Mouse (Mus musculus) frontal cortex, postnatal 25 days (tissue): ENCODE measurements at regions not wholly inside any gene's neighbourhood (a gene's known extent, or its start where the extent isn't known, plus 50 kb on each side); places are given as distances from the start of the nearest gene placed in this dataset.

Experiments used
- DNase-seq, 2 experiments: peaks; one replicate each; pipeline ENCODE4 v3.0.0; 2022; ENCODE audit warnings: low spot score in 2 of 2

DNA sequence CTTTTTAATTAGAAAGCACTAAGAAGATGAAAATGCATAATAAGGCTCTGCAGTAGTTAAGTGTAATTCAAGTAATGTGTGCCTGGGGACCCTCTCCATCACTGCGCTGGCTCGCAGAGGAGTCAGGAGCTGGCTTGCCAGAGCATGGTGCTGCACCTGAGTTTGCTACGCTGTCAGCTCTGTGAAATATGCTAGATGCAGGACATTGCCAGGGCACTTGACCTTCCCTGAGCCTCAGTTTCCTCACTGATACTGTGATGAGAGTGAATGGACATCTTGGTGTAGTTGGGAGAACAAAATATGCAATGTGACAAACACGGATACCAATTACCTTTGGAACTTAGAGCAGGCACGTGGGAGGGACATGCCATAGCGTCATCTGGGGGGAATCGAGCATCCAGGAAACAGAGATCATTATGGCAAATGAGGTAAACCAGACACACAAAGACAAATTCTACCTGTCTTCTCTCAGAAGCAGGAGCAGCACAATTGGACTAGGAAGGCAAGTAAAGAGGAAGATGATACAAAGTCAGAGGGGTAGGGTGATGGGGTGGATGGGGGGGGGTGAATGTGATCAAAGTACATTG, 133.6 kb upstream of the Slco3a1 start:
- no peak for DNase-seq

DNA sequence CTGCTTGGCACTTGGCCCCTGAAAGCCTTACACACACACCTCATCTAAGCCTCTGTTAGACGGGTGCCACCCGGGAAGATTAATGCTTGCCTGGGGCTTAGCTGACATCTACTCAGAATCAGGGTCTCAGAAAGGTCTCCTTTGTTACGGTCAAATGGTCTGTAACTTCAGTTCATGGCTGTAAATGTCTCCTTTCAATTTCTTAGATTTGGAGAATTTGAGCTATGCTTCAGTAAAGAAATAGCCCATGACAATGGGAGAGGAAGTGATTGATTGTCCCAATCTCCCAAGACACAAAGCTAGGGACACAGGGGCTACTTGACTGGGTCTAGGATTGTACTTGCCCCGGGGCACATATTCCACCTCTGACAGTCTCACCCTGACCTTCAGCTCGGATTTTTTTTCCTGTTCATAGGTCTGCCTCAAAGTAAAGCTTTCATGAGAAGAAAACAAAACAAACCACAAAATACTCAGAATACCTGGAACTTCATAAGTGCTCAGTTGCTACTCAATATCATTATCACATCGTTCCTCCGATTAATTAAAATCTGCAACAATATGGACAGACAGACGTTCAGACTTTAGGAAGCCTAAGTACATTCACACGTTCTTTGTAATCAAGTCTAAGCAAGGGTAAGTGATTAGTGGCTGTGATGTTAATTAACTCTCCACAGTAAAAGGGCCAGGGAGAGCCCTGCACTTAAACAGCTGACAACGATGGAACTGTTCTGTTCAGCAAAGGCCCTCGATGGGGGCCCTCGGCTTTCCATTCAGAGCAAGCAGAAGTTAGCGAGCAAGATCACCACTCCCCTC, 132.9 kb upstream of the Slco3a1 start:
- no peak for DNase-seq

DNA sequence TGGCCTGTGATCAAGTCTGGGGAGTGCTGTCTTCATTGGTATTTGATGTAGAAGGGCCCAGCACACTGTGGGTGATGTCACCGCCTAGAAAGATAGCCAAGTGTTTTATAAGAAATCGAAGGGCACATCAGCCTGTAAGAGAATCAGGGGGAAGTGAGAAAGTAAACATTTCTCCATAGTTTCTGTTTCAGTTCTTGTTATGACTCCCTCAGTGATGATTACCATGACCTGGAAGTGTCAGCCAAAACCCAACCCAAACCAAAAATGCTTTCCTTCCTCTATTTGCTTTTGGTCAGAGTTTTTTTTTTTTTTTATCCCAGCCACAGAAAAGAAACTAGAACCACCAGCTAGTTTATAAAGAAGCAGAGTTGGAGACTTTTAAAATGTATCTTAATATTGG, 129.4 kb upstream of the Slco3a1 start:
- no peak for DNase-seq

- DNase-seq: no peak
Measured at GRCm38 (mm10) chr7:74673626-74674295, 119.2 kb upstream of the Slco3a1 start.

GRCm38 (mm10) chr7:74669110-74669509, 114.5 kb upstream of the Slco3a1 start:
- no peak for DNase-seq

DNA sequence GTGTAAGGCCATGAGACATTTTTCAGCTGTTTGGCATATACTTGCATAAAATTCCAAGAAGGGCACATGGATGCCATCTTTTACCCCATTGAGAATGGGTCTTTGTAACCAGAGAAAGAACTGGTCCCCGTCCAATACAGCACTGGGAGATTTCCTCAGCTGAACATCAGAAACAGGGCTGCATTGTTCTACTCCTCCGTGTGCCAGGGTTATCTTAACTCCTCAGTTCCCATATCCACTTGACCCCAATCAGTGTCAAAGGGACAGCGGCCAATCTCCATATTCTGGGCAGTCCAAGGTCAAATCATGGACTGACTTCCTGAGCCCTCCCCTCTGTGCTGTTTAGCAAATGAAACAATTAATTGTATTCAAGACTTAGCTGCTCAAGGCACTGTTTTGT, 112.5 kb upstream of the Slco3a1 start:
- DNase-seq: no peak

- DNase-seq: no peak
Measured at GRCm38 (mm10) chr7:74663820-74664219, 109.2 kb upstream of the Slco3a1 start.

DNA sequence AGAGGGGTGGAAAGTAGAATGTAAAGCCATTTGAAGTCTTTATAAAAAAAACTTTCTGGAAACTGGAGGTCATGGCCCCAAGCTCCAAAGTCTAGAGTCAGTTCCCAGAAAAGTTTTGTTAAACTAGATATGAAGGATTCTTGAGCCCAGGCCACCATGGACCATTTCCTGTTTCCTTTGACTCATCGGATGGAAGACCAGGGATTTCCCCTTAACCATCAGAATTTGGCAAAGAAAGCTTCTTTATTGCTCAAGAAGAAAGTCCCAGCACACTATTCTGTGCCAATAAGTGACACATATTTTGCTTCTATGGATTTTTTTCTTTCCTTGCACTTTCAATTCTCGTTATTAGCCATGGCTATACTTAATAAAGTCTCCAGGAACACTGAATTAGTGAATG, 92.7 kb upstream of the Slco3a1 start:
- DNase-seq: no peak

GRCm38 (mm10) chr7:74640171-74640570, 85.6 kb upstream of the Slco3a1 start:
- no peak for DNase-seq

DNA sequence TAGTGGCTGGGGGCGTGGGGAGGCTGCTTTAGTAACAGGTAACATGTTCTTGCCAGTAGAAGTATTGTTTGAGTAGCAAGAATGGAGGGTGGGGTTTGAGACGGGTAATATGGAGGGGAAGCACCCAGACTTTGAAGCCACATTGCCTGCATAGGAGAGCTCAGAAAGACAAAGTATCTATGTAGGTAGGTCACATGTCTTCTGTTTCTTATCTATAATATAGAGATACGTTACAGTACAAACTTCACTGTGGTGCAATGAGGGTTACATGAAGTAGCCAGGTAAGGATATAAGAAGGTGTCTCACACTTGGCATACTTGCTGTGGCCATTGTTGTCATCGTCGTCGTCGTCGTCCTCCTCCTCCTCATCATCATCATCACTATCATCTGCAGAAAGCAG, 77.6 kb upstream of the Slco3a1 start:
- no peak for DNase-seq

DNA sequence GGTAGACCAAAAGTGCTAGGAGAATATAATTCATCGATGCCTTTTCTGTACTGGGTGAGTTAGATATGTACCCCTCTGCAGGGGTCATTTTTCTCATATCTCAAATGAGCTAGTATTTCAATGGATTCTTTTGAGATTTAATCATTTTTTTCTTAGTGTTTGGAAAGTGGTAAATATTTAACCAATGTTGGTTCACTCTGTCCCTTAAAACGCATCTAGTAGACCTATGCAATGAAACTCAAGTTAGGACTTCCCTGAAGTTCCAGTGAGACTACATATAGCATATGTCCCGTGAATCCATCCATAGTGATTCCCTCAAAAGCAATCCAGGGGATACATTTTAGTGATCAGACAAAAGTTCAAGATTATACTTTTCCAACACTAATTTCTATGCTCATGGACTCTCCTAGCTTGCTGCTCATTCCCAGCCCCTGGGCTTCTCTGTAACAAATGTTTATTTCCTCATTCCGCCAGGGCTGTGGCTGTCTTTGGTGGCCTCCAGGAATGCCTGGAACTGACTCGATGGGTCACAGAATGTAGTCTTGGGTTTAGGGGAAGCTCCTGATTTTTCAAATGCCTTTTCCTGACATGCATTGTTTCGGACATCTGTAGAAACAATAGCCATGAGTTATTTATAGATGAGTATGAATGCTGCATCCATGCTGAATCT, 74.4 kb upstream of the Slco3a1 start:
- DNase-seq: no peak
